ENCODE assay signal across 19 mouse cellular contexts in the genomic region with DNA sequence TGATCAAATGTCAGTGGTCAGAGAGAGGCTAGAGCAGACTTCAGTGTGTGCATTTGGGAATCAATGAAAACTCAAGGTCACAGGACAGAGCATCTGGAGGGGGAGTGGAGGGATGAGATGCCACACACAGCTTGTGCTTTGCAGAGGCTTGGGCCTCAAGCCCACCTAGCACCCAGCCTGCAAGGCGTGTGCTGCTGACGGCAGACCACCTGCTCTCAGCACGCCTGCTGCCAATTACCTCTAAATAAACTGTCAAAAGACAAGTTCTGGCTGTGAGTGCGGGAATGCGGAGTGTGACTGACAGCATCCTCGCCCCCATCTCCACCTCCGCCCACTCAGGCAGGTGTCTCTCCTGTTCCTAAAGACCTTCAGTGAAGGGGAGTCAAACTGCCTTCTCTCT.
DNase-seq lines count a peak whose midpoint lies in the region; ATAC-seq lines count a peak whose summit lies in the region.
"Had no signal": no experiment of that assay in that cellular context is flagged by ENCODE, and none has a peak within 500 bp of the region (broad histone marks: within the 10 kb centered on the region; RNA-seq: fewer than 3 reads in every experiment).

No protein-coding gene starts in this region.

- ATAC-seq in frontal cortex, adult (ENCODE audit: low TSS enrichment), result peak; percentile 15
- ATAC-seq: hindbrain, embryonic 16.5 days; intestine, embryonic 15.5 days had no signal

- no peak for DNase-seq in frontal cortex, postnatal 25 days (ENCODE audit: low spot score in 2 of 2)
- peak; percentile 47 for DNase-seq in ES-CJ7 (ENCODE audit: low read depth, low spot score)
- DNase-seq in brain, adult 2 months (ENCODE audit: low read depth, low spot score), result peak; percentile 71
- DNase-seq in layer of hippocampus, adult 9-11 months, result peak; percentile 36
- DNase-seq in embryo, embryonic 10 days (ENCODE audit: low spot score), result no peak
- no peak for DNase-seq in embryo, embryonic 9.5 days (ENCODE audit: extremely low spot score)
- DNase-seq: adrenal gland, postnatal 36 days; cerebellum, adult 11-12 months; cerebellum, postnatal 10 days; gastrocnemius, postnatal 14 days; heart, adult 11 months; kidney, adult 8-10 months; kidney, postnatal 10 days; liver; lung, postnatal 36 days; midbrain, embryonic 14.5 days had no signal

Comparison
In these comparisons a context has a peak if more than half of its experiments do, and no peak if none do; other contexts are left out.
1. DNase-seq: peak in ES-CJ7 (single experiment), brain, adult 2 months (single experiment) and layer of hippocampus, adult 9-11 months (single experiment); none in frontal cortex, postnatal 25 days (0 of 2), embryo, embryonic 10 days (single experiment) and embryo, embryonic 9.5 days (single experiment).